Mouse (Mus musculus) bone marrow macrophage, adult 2 months (primary cell): Measurements from ENCODE around the gene Fzd9. TPM values are rescaled to one million over a fixed set of nuclear protein-coding genes. Genes with fewer than 3 reads are reported as not detected.

ENCODE experiments used
- H3K27ac ChIP-seq: 2 replicates; pipeline ENCODE4 v1.5.1; 2012; ENCODE audit warnings: low read depth, low read length; ENCODE audit not compliant: insufficient read depth
- H3K4me1 ChIP-seq: 2 replicates; pipeline ENCODE4 v1.6.1; 2012; ENCODE audit warnings: low read length; ENCODE audit not compliant: control insufficient read depth, insufficient read depth
- H3K4me3 ChIP-seq: 2 replicates; pipeline ENCODE4 v1.5.1; 2012; ENCODE audit warnings: mild to moderate bottlenecking, low read length, moderate library complexity; ENCODE audit not compliant: insufficient read depth
- CTCF ChIP-seq: IDR thresholded peaks from 2 replicates; pipeline ENCODE4 v1.5.1; 2012; ENCODE audit warnings: low read depth, mild to moderate bottlenecking, low read length, moderate library complexity
- POLR2A ChIP-seq: IDR thresholded peaks from 2 replicates; pipeline ENCODE4 v1.6.1; 2012; ENCODE audit warnings: mild to moderate bottlenecking, low read depth, low read length, borderline replicate concordance
- polyA plus RNA-seq: library from polyadenylated mRNA; stranded (reverse); fragments of >200 nt; gene quantifications from 2 replicates; pipeline ENCODE4 v1.2.4, GENCODE M21; 2012; ENCODE audit not compliant: missing spikeins, insufficient read depth, insufficient read length

Gene Fzd9
- polyA plus RNA-seq, 1 experiment = not detected

DNA sequence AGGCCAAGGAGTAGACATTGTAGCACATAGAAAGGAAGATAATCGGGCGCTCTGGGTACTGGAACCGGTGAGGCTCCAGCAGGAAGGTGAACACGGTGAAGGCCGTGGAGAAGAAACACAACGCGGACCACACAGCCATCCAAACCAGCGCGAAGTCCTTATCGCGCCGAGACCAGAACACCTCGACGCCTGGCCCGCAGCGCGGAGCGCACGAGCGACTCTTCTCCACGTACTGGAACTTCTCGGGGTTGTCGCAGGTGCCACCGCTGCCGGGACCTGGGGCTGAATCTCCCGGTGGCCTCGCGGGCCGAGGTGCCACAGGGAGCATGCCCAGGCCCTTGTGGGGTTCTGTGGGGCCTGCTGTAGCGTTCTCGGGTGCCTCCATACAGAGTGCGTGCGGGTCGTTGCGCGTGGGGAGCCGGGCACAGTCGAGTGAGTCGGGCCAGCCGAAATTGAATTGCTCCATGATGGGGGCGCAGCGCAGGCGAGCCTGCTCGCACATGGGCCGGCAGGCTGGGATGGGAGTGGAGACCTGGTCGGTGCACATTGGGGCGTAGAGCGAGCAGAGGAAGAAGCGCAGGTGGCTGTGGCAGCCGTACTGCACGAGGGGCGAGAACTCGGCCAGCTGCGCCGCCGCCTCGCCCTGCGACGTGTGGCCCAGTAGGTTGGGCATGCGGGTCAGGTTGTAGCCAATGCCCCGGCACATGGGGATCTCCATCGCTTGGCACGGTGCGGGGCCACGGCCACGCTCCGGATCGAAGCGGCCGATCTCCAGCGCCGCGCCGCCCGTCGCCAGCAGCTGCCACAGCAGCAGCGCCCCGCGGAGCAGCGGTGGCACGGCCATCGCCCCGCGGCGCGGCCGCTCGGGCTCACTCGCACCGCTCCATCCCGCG lies 598 bp downstream of the Fzd9 start:
- Histone ChIP-seq H3K4me3 (peak overlapping the region; percentile 58), H3K27ac (no peak overlapping the region)
- TF ChIP-seq POLR2A (no peak), CTCF (no peak)

DNA sequence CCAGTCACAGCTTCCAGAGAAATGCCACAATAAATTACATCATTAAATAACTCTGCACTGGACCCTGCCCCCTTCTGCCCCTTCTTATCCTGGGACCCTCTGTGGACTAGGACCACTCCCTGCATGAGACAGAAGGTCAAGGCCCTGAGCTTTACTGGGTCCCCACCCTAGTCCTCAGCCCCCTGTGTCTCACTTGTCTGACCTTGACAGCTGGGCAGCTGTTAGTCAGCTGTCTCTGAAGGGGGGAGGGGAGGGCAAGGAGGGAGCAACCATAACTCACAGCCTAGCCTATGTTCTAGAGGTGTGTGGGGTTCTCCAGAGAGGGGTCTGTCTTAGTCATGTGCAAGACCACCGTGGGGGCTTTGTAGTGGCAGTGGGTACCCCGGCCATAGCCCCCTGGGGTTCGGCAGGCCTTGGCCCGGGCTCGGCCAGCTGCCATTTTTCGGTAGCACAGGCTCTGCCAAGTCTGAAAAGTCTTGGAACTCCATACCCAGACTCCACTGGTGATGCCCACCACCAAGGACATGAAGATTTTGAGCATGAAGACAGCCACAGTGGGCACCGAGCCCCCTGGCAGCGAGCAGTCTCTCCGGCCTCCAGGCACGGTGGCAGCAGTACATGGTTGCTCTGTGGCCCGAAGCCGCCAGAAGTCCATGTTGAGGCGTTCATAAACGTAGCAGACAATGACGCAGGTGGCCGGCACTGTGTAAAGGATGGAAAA lies 1.9 kb downstream of the Fzd9 start:
- Histone ChIP-seq H3K4me3 (no peak overlapping the region), H3K4me1 (peaks cover 2% of the 10 kb centered on the region; the same call in 1 of the 2 replicates), H3K27ac (no peak overlapping the region)
- TF ChIP-seq POLR2A (no peak), CTCF (no peak)

More for the DNA sequence above, 598 bp downstream of the Fzd9 start:
- H3K4me1 ChIP-seq = peaks cover 2% of the 10 kb centered on the region; the same call in 1 of the 2 replicates

DNA sequence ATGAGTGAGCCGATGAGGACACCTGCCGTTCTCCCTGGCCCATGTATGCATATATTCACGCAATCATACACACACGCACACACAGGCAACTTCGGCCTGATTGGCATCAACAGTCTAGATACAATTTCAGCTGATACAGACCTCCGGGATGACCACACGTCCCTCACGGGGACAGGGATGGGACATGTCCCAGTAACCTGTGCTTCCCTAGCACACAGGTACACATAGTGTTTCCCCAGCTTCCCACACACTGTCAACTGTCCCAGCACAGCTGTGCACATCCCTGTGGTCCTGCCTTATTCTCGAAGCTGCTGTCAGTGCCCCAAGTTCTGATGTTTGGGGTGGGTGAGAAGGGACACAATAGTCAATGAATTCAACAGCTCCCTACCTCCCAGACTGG lies 3.7 kb downstream of the Fzd9 start:
- TF ChIP-seq POLR2A (no peak), CTCF (no peak)
- Histone ChIP-seq H3K4me3 (no peak overlapping the region), H3K27ac (no peak overlapping the region), H3K4me1 (peaks cover 2% of the 10 kb centered on the region; the same call in 1 of the 2 replicates)

DNA sequence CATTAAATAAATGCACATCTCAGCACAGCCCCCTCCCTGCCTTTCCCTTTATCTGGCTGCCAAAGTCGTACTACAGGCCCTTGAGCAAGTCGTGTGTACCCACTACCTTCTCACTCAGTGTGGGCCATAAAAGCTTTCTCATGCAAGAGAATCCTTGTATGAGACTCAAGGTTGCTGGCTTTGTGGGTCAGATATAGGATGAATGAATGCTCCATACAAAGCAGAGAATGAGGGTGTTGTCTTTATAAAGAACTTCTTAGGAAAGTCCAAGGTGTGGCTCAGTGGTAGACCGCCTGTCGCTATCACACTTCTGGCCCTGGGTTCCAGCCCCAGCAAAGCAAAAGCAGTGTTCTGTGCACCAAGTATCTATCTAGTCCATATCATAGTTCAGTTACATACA lies 4.5 kb downstream of the Fzd9 start:
- no peak overlapping the region for H3K27ac ChIP-seq
- TF ChIP-seq POLR2A (no peak), CTCF (no peak)
- peaks cover 7% of the 10 kb centered on the region for H3K4me1 ChIP-seq
- no peak overlapping the region for H3K4me3 ChIP-seq

DNA sequence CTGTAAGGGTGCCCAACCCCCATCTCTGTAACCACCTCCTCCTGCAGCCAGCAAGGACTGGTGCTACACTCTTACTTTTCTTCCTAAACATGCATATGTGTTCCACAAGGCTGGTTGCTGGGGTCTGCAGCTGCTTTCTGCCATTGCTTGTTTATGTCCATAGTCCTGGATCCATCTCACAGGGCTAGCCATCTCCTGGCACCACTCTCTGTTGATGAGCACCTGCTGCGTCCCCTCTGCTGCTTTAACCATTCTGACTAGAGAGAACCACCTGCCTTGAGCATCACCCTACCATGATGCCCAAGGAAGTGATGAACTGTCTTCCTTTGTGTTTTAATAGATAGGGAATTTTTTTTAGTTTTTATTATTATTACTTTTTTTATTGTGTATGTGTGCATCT lies 7.9 kb downstream of the Fzd9 start:
- TF ChIP-seq CTCF (no peak), POLR2A (no peak)
- no peak overlapping the region for H3K4me3 ChIP-seq
- peaks cover 17% of the 10 kb centered on the region for H3K4me1 ChIP-seq
- no peak overlapping the region for H3K27ac ChIP-seq

DNA sequence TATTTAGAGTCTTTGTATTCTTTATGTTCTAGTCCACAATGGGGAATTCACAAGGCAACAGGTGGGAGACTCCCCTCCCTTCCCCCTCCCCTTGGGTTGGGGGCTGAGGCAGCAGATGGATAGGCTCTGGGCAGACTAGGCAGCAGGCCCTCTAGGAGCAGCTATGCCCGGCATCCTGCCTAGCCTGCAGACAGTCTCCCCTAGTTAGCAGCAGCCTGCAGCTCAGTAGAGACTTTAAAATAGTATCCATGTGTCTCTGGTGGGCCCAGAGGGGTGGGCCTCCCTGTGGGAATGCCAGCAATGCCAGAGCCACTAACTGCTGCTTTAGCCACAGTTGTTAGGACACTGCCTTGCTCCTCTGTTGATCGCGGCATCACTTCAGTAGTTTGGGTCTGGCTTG lies 8.4 kb downstream of the Fzd9 start:
- Histone ChIP-seq H3K4me3 (no peak overlapping the region), H3K27ac (no peak overlapping the region), H3K4me1 (peaks cover 17% of the 10 kb centered on the region)
- TF ChIP-seq CTCF (no peak), POLR2A (no peak)

DNA sequence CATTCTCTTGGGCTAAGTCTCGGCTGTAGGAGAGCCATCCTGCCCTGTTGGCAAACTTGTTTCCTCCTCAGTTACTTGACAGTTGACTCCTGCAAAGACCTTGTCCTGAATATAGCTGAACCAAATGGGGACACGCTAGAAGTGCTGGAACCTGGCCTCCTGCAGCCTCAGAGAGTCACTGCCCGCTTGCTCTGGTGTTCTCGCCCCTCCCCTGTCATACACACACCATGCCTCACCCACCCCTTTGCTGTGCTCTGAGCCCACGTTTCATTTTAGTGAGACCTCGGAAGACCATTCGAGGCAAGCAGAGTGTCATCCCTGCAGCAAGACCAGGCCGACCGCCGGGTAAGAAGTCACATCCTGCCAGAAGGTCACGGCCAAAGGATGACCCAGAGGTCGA lies 8.9 kb downstream of the Fzd9 start:
- no peak overlapping the region for H3K27ac ChIP-seq
- TF ChIP-seq POLR2A (no peak), CTCF (no peak)
- no peak overlapping the region for H3K4me3 ChIP-seq
- peaks cover 17% of the 10 kb centered on the region for H3K4me1 ChIP-seq

DNA sequence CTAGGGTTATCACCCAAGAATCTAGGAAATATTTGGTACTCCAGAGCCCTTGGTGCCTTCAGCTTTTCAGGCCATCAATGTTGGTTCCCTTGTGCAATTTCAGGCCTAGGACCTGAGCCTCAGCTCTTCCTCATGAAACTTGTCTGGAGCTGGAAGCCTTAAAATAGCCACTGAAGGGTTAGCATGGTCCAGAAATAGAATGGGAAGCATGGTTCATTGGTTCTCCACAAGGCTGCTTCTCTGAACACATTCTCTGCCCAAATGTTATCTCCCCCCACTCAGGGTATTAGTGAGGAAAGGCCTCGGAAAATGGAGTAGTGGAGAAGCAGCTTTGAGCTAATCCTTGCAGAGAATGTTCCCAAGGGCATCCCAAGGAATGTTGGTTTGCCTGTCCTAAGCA lies 9.6 kb downstream of the Fzd9 start:
- H3K4me1 ChIP-seq = peaks cover 17% of the 10 kb centered on the region
- TF ChIP-seq CTCF (no peak), POLR2A (no peak)

DNA sequence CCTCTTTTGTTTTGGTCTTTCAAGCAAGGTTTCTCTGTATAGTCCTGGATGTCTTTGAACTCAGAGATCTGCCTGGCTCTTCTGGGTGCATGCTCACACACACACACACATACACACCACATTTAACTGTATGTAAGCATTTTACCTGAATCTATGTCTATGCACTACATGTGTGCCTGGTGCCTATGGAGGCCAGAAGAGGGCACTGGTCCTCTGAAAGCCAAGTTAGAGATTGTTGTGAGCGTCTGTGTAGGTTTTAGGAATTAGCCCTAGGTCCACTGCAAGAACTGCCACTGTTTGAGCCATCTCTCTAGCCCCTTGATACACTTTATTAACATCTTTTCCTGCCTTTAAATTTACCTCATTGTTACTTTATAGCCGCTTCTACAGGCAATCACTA lies 12.2 kb downstream of the Fzd9 start:
- peaks cover 17% of the 10 kb centered on the region for H3K4me1 ChIP-seq
- H3K27ac ChIP-seq = no peak overlapping the region
- no peak overlapping the region for H3K4me3 ChIP-seq
- TF ChIP-seq CTCF = no peak
- TF ChIP-seq POLR2A = no peak

More for the DNA sequence above, 9.6 kb downstream of the Fzd9 start:
- H3K4me3 ChIP-seq = no peak overlapping the region
- no peak overlapping the region for H3K27ac ChIP-seq

DNA sequence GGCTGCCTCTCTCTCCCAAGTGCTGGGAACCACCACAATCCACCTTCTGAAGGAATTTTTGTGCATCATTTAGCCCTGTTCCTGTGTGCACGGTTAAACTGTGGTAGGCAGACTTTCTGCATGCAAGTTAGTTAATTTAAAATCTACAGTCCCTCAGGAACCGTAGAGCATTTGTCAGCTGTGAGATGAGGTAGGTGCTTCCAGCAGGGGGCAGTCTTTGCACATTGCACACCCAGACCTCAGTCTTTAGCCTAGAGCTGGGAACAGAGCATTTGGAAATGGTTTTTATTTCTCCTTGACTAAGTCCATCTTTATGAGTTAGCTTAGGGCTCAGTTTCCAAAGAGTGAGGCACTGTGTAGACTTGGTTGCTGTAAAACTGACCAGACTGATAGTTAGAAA lies 14.5 kb downstream of the Fzd9 start:
- Histone ChIP-seq H3K27ac (no peak overlapping the region), H3K4me1 (peaks cover 12% of the 10 kb centered on the region), H3K4me3 (no peak overlapping the region)
- TF ChIP-seq POLR2A = no peak
- TF ChIP-seq CTCF = peak; percentile 48; the same call in 1 of the 2 replicates
